Mouse (Mus musculus) MEL (cell line): ENCODE data around the gene Tmtc2.

ENCODE experiments used
- GATA1 ChIP-seq: IDR thresholded peaks from 2 replicates; pipeline ENCODE4 v1.6.1; 2011; ENCODE audit warnings: low read depth, low read length, improper control_type of control experiment
- MAFK ChIP-seq: IDR thresholded peaks from 2 replicates; pipeline ENCODE4 v1.6.1; 2011; ENCODE audit warnings: low read depth, mild to moderate bottlenecking, low read length, improper control_type of control experiment, borderline replicate concordance
- MAZ ChIP-seq: IDR thresholded peaks from 2 replicates; pipeline ENCODE4 v1.6.1; 2012; ENCODE audit warnings: low read depth, mild to moderate bottlenecking, inconsistent platforms, low read length, improper control_type of control experiment
- MXI1 ChIP-seq: IDR thresholded peaks from 2 replicates; pipeline ENCODE4 v1.6.1; 2011; ENCODE audit warnings: mild to moderate bottlenecking, low read depth, low read length, improper control_type of control experiment
- POLR2A ChIP-seq, 2 experiments: IDR thresholded peaks; 2 replicates each; pipeline ENCODE4 v1.6.1; 2011 to 2012; ENCODE audit warnings: low read length in 2 of 2, mild to moderate bottlenecking in 2 of 2, control low read depth in 1 of 2, improper control_type of control experiment in 1 of 2, low read depth in 1 of 2, moderate library complexity in 1 of 2; ENCODE audit not compliant: control insufficient read depth in 1 of 2, insufficient read depth in 1 of 2, poor library complexity in 1 of 2

GRCm38 (mm10) chr10:105201491-105201890 is 372.8 kb downstream of the Tmtc2 start:
- TF ChIP-seq POLR2A (IDR thresholded peaks at IDR 0.05; ENCODE audit: control insufficient read depth in 1 of 2, insufficient read depth in 1 of 2, low read depth in 1 of 2, low read length in 2 of 2, poor library complexity in 1 of 2) (no peak), MXI1 (no peak), MAZ (no peak), GATA1 (no peak), MAFK (no peak)
